Mouse (Mus musculus) heart, postnatal 0 days (tissue): ENCODE data around the gene Cyba. TPM values are rescaled to one million over a fixed set of nuclear protein-coding genes. Genes with fewer than 3 reads are reported as not detected.
A peak's percentile ranks its signal among the peaks of the same experiment; 100 is the strongest.

Experiments
- ATAC-seq: fragments of 200-750 bp; cut with Nextera tagmentation; 2 replicates; pipeline ENCODE4 v1.8.0; 2017; ENCODE audit warnings: low read depth, moderate number of reproducible peaks, moderate library complexity; ENCODE audit not compliant: insufficient read depth
- DNase-seq: peaks from one replicate; pipeline ENCODE4 v3.0.0-alpha.2; 2016; ENCODE audit warnings: low spot score
- H3K27ac ChIP-seq: fragments of 300-500 bp; sonication (generic); 2 replicates; pipeline ENCODE4 v1.5.1; 2014; ENCODE audit warnings: low read depth, mild to moderate bottlenecking
- H3K27me3 ChIP-seq: fragments of 300-500 bp; sonication (generic); 2 replicates; pipeline ENCODE4 v1.6.1; 2014; ENCODE audit warnings: low read length, mixed read lengths; ENCODE audit not compliant: control insufficient read depth, insufficient read depth
- H3K36me3 ChIP-seq: fragments of 300-500 bp; sonication (generic); replicated peaks from 2 replicates; pipeline ENCODE4 v1.6.1; 2014; ENCODE audit warnings: low read length, mixed read lengths; ENCODE audit not compliant: control insufficient read depth, insufficient read depth
- H3K4me1 ChIP-seq: fragments of 300-500 bp; sonication (generic); 2 replicates; pipeline ENCODE4 v1.6.1; 2014; ENCODE audit warnings: antibody characterized with exemption; ENCODE audit not compliant: control insufficient read depth, insufficient read depth
- H3K4me2 ChIP-seq: fragments of 300-500 bp; sonication (generic); 2 replicates; pipeline ENCODE4 v1.6.1; 2014; ENCODE audit warnings: low read depth, mild to moderate bottlenecking, low read length, moderate library complexity
- H3K4me3 ChIP-seq: fragments of 300-500 bp; sonication (generic); 2 replicates; pipeline ENCODE4 v1.5.1; 2014; ENCODE audit warnings: low read depth, low read length
- H3K9ac ChIP-seq: fragments of 300-500 bp; sonication (generic); replicated peaks from 2 replicates; pipeline ENCODE4 v1.6.1; 2014; ENCODE audit warnings: low read depth, low read length, mixed read lengths
- H3K9me3 ChIP-seq: fragments of 300-500 bp; sonication (generic); replicated peaks from 2 replicates; pipeline ENCODE4 v1.6.1; 2016; ENCODE audit warnings: low read length; ENCODE audit not compliant: control insufficient read depth
- CTCF ChIP-seq: IDR thresholded peaks from 2 replicates; pipeline ENCODE4 v1.5.1; 2016; ENCODE audit warnings: antibody characterized with exemption, control low read depth, low read depth
- EP300 ChIP-seq: IDR thresholded peaks from 2 replicates; pipeline ENCODE4 v1.6.1; 2016; ENCODE audit warnings: antibody characterized with exemption, low read depth
- WGBS: fragments of 180-500 bp; shearing (Covaris S2); extraction: QIAGEN DNeasy Blood & Tissue Kit; methylation state at CpG from one replicate; pipeline ENCODE4 v1.1.7; 2014; 5-methylcytosine and 5-hydroxymethylcytosine counted together
- polyA plus RNA-seq: library from polyadenylated mRNA; unstranded; fragments of >200 nt; fragmentation: Nextera tagmentation; extraction: Ambion mirVana; gene quantifications from 2 replicates; pipeline ENCODE4 v1.2.1, GENCODE M21; 2015
- total RNA-seq: library from RNA; depleted of rRNA; stranded (reverse); fragments of >200 nt; gene quantifications from 2 replicates; pipeline ENCODE4 v1.2.3, GENCODE M21; 2014; ENCODE audit warnings: low replicate concordance

Cyba gene
- total and polyA plus RNA-seq, 2 experiments from 2014 or later: 159 to 162 TPM

DNA sequence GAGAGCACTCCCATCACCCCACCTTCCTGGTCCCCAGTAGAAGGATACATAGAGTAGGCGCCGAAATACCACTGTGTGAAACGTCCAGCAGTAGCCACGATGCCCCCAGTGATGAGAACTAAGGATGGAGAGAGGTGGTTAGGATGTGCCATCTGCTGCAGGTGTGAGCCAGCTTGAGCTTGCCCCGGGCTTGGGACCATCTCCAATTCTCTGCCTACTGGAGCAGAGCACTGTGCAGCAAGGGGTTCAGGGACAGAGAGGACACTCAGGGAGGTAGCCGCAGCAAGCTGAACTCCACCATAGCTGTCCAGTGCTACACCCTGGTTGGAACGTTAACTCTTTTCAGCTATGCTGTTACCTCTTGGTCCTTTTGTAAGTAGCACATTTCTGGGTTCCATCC is 5.1 kb downstream of the Cyba start:
- H3K36me3 ChIP-seq: peaks cover 19% of the 10 kb centered on the region; the same call in 1 of the 2 replicates
- DNase-seq: no peak
- H3K4me3 ChIP-seq: no peak overlapping the region
- H3K4me1 ChIP-seq: peaks cover 13% of the 10 kb centered on the region; the same call in 1 of the 2 replicates
- no peaks in the 10 kb centered on the region for H3K9me3 ChIP-seq
- H3K4me2 ChIP-seq: no peak overlapping the region
- 92% methylated on average over 7 of the region's 7 CpGs for whole genome bisulfite sequencing
- TF ChIP-seq EP300 (no peak), CTCF (no peak)
- H3K27ac ChIP-seq: no peak overlapping the region
- no peaks in the 10 kb centered on the region for H3K27me3 ChIP-seq
- no peak for ATAC-seq
- H3K9ac ChIP-seq: no peak overlapping the region

- 55% methylated on average over 9 of the region's 9 CpGs for WGBS
- DNase-seq (no peak), ATAC-seq (no peak)
- TF ChIP-seq CTCF (no peak), EP300 (no peak)
- H3K27ac ChIP-seq: no peak overlapping the region
- 0 out of 2 replicates have a peak, but pooled peaks cover 6% of the 10 kb centered on the region for H3K4me1 ChIP-seq
- no peaks in the 10 kb centered on the region for H3K27me3 ChIP-seq
- H3K9me3 ChIP-seq: no peaks in the 10 kb centered on the region
- no peak overlapping the region for H3K9ac ChIP-seq
- no peak overlapping the region for H3K4me3 ChIP-seq
- H3K4me2 ChIP-seq: no peak overlapping the region
- peaks cover 19% of the 10 kb centered on the region; the same call in 1 of the 2 replicates for H3K36me3 ChIP-seq
These were observed 6.6 kb downstream of the Cyba start for GRCm38 (mm10) chr8:122426145-122426544.

DNA sequence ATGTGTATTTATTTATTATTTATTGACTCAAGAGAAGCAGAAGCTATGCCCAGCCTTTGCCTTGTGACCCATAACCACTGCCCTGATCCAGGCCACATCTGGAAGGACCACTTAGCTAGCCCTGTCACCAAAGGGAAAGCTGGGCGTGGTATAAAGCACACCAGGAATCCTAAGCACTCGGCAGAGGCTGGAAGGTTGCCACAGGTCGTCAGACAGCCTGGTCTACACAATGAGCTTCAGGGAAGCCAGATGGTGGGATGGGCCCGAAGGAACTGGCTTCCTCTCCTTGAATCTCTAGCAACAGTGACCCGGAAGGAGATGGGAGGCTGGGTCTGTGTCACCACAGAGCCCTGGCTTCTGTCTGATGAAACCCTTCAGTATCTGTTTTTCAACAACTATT is 9.1 kb downstream of the Cyba start:
- no peaks in the 10 kb centered on the region for H3K9me3 ChIP-seq
- DNase-seq: peak; percentile 62
- no peak overlapping the region for H3K4me3 ChIP-seq
- H3K27me3 ChIP-seq: no peaks in the 10 kb centered on the region
- H3K27ac ChIP-seq: no peak overlapping the region
- no peak for TF ChIP-seq CTCF
- no peak for TF ChIP-seq EP300
- ATAC-seq: peak; percentile 71
- H3K4me2 ChIP-seq: no peak overlapping the region
- H3K4me1 ChIP-seq: 0 out of 2 replicates have a peak, but pooled peaks cover 6% of the 10 kb centered on the region
- H3K36me3 ChIP-seq: peaks cover 19% of the 10 kb centered on the region; the same call in 1 of the 2 replicates
- H3K9ac ChIP-seq: no peak overlapping the region
- 22% methylated on average over 5 of the region's 5 CpGs for WGBS

- peaks cover 21% of the 10 kb centered on the region for H3K36me3 ChIP-seq
- H3K27me3 ChIP-seq: no peaks in the 10 kb centered on the region
- DNase-seq (no peak), ATAC-seq (no peak)
- no peak overlapping the region for H3K9ac ChIP-seq
- 81% methylated on average over 24 of the region's 24 CpGs for WGBS
- no peak overlapping the region for H3K4me3 ChIP-seq
- H3K4me1 ChIP-seq: 0 out of 2 replicates have a peak, but pooled peaks cover 6% of the 10 kb centered on the region
- TF ChIP-seq CTCF: no peak
- no peak for TF ChIP-seq EP300
- no peaks in the 10 kb centered on the region for H3K9me3 ChIP-seq
- no peak overlapping the region for H3K27ac ChIP-seq
- H3K4me2 ChIP-seq: no peak overlapping the region
These were observed 9.5 kb downstream of the Cyba start for GRCm38 (mm10) chr8:122423217-122423616.

- Histone ChIP-seq H3K4me3 (no peak within 1 kb of the TSS), H3K9ac (no peak within 1 kb of the TSS), H3K36me3 (peaks cover 28% of the 10 kb centered on the region; the same call in 1 of the 2 replicates), H3K4me1 (0 out of 2 replicates have a peak, but pooled peaks cover 6% of the 10 kb centered on the region), H3K27ac (no peak within 1 kb of the TSS), H3K4me2 (no peak within 1 kb of the TSS), H3K9me3 (no peaks in the 10 kb centered on the region), H3K27me3 (no peaks in the 10 kb centered on the region)
- DNase-seq: no peak
- WGBS: 69% methylated on average over 14 of the region's 14 CpGs
- ATAC-seq: no peak
- TF ChIP-seq CTCF: no peak
These were observed 11.2 kb downstream of the Cyba start, which contains the start of gene Il17c for GRCm38 (mm10) chr8:122421376-122422070. Gene Il17c (plus strand): TSS chr8:122422020.
